Mouse (Mus musculus): ENCODE measurements around the gene Ctnnal1. TPM values are rescaled to one million over a fixed set of nuclear protein-coding genes. Genes with fewer than 3 reads are reported as not detected.

Gene Ctnnal1
- polyA plus RNA-seq, 1 experiment = 15.5 TPM

DNA sequence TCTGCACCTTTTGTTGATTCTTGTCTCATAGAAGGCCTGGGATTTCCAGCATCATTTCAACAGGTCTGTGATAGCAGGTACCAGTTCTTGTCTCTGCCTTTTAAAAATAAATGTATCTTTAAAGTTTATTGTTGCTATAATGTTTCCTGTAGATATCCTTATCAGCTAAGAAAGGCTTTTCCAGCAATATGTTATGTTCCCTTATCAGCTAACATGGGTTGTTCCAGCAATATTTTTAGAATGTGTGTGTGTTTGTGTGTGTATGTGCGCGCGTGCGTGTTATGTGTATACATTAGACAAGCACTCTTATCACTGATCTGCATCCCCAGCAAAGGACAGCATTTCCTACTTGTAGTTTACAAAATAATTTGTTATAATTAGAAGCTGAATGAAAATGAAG lies 3.4 kb downstream of the Ctnnal1 start:
- H3ac ChIP-seq (ENCODE audit: control insufficient read depth, insufficient read length, low read depth) = no peak overlapping the region
- no peaks in the 10 kb centered on the region for H3K27me3 ChIP-seq (ENCODE audit: control insufficient read depth, insufficient read depth, insufficient read length)
- peaks cover 72% of the 10 kb centered on the region for H3K79me2 ChIP-seq (ENCODE audit: control insufficient read depth, insufficient read depth)
- peaks cover 10% of the 10 kb centered on the region for H3K36me3 ChIP-seq (ENCODE audit: control insufficient read depth, insufficient read depth)
- H3K4me3 ChIP-seq (ENCODE audit: insufficient read depth, poor library complexity, severe bottlenecking) = no peak overlapping the region
- H3K79me3 ChIP-seq (ENCODE audit: low read depth) = peaks cover 43% of the 10 kb centered on the region
- TF ChIP-seq MYOD1 (IDR thresholded peaks at IDR 0.05; ENCODE audit: control insufficient read depth, insufficient read length, low read depth) = no peak
- TF ChIP-seq MYOG (IDR thresholded peaks at IDR 0.05; ENCODE audit: control insufficient read depth, extremely low read depth, insufficient read length) = no peak
- TF ChIP-seq MAX (IDR thresholded peaks at IDR 0.05) = no peak
- no peak for TF ChIP-seq CTCF (IDR thresholded peaks at IDR 0.05; ENCODE audit: control insufficient read depth, insufficient read depth, insufficient read length)
- TF ChIP-seq FOSL1 (IDR thresholded peaks at IDR 0.05; ENCODE audit: insufficient read depth, low read length, poor library complexity, severe bottlenecking) = no peak
- no peak for TF ChIP-seq USF1 (IDR thresholded peaks at IDR 0.05; ENCODE audit: low read depth)
- TF ChIP-seq CEBPB (IDR thresholded peaks at IDR 0.05; ENCODE audit: low read depth) = no peak

DNA sequence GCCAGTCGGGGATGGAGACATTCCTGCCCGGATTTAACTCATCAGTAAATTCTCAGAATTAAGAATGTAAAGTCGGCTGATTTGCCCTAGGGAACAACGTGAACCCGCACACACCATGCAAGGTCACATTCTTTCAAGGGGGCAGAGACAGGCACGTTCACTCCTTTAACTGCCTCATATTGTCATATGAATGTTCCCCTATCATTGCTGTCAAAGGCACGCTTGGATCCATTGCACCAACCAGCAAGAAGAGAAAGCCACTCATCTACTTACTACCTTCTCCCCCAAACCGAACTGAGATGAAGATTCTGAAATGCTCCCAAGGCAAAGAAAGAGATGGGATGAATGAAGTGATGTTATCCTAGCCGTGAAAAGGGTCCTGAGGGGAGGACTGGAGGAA lies 6.3 kb downstream of the Ctnnal1 start:
- Histone ChIP-seq H3K79me3 (ENCODE audit: low read depth) (peaks cover 50% of the 10 kb centered on the region), H3K4me3 (ENCODE audit: insufficient read depth, poor library complexity, severe bottlenecking) (no peak overlapping the region), H3K27me3 (ENCODE audit: control insufficient read depth, insufficient read depth, insufficient read length) (no peaks in the 10 kb centered on the region), H3ac (ENCODE audit: control insufficient read depth, insufficient read length, low read depth) (no peak overlapping the region), H3K36me3 (ENCODE audit: control insufficient read depth, insufficient read depth) (peaks cover 10% of the 10 kb centered on the region), H3K79me2 (ENCODE audit: control insufficient read depth, insufficient read depth) (peaks cover 91% of the 10 kb centered on the region)
- no peak for TF ChIP-seq FOSL1 (IDR thresholded peaks at IDR 0.05; ENCODE audit: insufficient read depth, low read length, poor library complexity, severe bottlenecking)
- TF ChIP-seq MYOD1 (IDR thresholded peaks at IDR 0.05; ENCODE audit: control insufficient read depth, insufficient read length, low read depth) = no peak
- TF ChIP-seq CTCF (IDR thresholded peaks at IDR 0.05; ENCODE audit: control insufficient read depth, insufficient read depth, insufficient read length) = no peak
- TF ChIP-seq MAX (IDR thresholded peaks at IDR 0.05) = no peak

DNA sequence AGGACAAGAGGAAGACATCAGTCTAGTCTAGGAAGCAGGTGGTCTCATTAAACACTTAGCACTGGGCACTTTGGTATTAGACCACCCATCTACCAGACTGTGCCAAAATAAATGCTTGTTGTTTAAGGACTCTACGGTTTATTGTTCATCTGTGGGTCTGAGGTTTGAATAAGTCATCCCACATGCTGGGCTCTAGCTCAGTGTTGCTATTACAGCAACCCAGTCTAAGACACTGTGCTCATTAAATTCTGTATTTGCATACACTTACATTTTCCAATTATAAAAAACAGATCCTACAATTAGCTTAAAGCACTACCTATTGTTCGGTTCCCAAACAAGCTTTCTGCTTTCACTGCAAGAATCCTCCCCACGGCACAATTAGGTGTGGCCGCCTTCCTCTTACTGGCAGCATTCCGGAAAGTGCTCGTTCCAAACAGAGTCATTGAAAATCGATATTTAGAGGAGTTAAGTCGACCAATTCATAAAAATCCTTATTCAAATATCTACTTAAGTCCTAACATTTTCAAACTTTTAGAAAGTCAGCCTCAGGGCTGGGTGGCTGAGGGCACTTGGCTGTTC lies 8.5 kb downstream of the Ctnnal1 start:
- Histone ChIP-seq H3K36me3 (ENCODE audit: control insufficient read depth, insufficient read depth) (peaks cover 10% of the 10 kb centered on the region), H3ac (ENCODE audit: control insufficient read depth, insufficient read length, low read depth) (no peak overlapping the region), H3K79me2 (ENCODE audit: control insufficient read depth, insufficient read depth) (peaks cover 90% of the 10 kb centered on the region), H3K4me3 (ENCODE audit: insufficient read depth, poor library complexity, severe bottlenecking) (no peak overlapping the region), H3K27me3 (ENCODE audit: control insufficient read depth, insufficient read depth, insufficient read length) (no peaks in the 10 kb centered on the region), H3K79me3 (ENCODE audit: low read depth) (peaks cover 47% of the 10 kb centered on the region)
- TF ChIP-seq CTCF (IDR thresholded peaks at IDR 0.05; ENCODE audit: control insufficient read depth, insufficient read depth, insufficient read length) (no peak), MYOD1 (IDR thresholded peaks at IDR 0.05; ENCODE audit: control insufficient read depth, insufficient read length, low read depth) (peak; percentile 25), USF1 (IDR thresholded peaks at IDR 0.05; ENCODE audit: low read depth) (no peak), CEBPB (IDR thresholded peaks at IDR 0.05; ENCODE audit: low read depth) (no peak), FOSL1 (IDR thresholded peaks at IDR 0.05; ENCODE audit: insufficient read depth, low read length, poor library complexity, severe bottlenecking) (no peak), MAX (IDR thresholded peaks at IDR 0.05) (no peak), MYOG (IDR thresholded peaks at IDR 0.05; ENCODE audit: control insufficient read depth, extremely low read depth, insufficient read length) (no peak)

DNA sequence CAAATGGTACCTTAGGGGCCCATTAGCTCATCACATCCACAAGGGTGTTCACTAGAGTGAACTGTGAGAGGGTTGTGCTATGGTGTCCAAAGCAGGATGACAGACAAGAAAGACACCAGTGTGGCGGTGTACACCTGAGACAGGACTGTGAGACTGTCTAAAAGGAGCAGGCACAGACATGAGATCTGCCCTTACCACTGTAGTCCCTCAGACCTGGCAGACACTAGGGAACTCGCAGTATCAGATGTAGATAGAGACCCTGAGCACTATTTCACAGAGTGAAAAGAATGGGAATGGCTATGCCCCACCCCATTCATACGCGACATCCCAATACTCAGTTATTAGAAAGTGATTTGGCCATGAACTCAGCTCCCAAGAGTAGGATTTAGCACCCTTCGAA lies 9.1 kb downstream of the Ctnnal1 start:
- Histone ChIP-seq H3K27me3 (ENCODE audit: control insufficient read depth, insufficient read depth, insufficient read length) (no peaks in the 10 kb centered on the region), H3K79me3 (ENCODE audit: low read depth) (peaks cover 45% of the 10 kb centered on the region), H3K36me3 (ENCODE audit: control insufficient read depth, insufficient read depth) (peaks cover 9% of the 10 kb centered on the region), H3ac (ENCODE audit: control insufficient read depth, insufficient read length, low read depth) (no peak overlapping the region), H3K4me3 (ENCODE audit: insufficient read depth, poor library complexity, severe bottlenecking) (no peak overlapping the region), H3K79me2 (ENCODE audit: control insufficient read depth, insufficient read depth) (peaks cover 91% of the 10 kb centered on the region)
- no peak for TF ChIP-seq MAX (IDR thresholded peaks at IDR 0.05)
- TF ChIP-seq MYOD1 (IDR thresholded peaks at IDR 0.05; ENCODE audit: control insufficient read depth, insufficient read length, low read depth) = no peak
- TF ChIP-seq MYOG (IDR thresholded peaks at IDR 0.05; ENCODE audit: control insufficient read depth, extremely low read depth, insufficient read length) = no peak
- no peak for TF ChIP-seq CTCF (IDR thresholded peaks at IDR 0.05; ENCODE audit: control insufficient read depth, insufficient read depth, insufficient read length)
- no peak for TF ChIP-seq USF1 (IDR thresholded peaks at IDR 0.05; ENCODE audit: low read depth)

DNA sequence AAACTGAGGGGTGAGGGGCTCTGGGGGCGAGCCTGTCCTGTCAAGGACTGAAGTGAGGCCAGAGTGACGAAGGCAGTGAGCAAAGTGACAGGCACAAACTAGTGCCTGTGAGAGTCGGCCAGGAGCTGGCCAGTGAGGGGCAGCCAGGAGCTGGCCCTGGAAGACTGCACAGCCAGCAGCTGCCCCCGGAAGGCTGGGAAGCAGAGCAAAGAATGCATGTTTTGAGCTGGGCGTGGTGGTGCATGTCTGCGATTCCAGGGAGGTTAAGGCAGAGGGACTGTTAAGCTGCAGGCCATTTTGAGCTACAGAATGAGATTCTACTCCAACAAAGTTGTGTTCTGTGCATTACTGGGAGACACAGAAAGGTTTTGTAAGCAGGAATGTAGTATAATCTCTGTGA lies 14.3 kb downstream of the Ctnnal1 start:
- TF ChIP-seq FOSL1 (IDR thresholded peaks at IDR 0.05; ENCODE audit: insufficient read depth, low read length, poor library complexity, severe bottlenecking) (no peak), MAX (IDR thresholded peaks at IDR 0.05) (no peak), MYOD1 (IDR thresholded peaks at IDR 0.05; ENCODE audit: control insufficient read depth, insufficient read length, low read depth) (no peak), CEBPB (IDR thresholded peaks at IDR 0.05; ENCODE audit: low read depth) (no peak), CTCF (IDR thresholded peaks at IDR 0.05; ENCODE audit: control insufficient read depth, insufficient read depth, insufficient read length) (no peak)
- Histone ChIP-seq H3K79me2 (ENCODE audit: control insufficient read depth, insufficient read depth) (peaks cover 77% of the 10 kb centered on the region), H3K4me3 (ENCODE audit: insufficient read depth, poor library complexity, severe bottlenecking) (no peak overlapping the region), H3K36me3 (ENCODE audit: control insufficient read depth, insufficient read depth) (peaks cover 10% of the 10 kb centered on the region), H3K27me3 (ENCODE audit: control insufficient read depth, insufficient read depth, insufficient read length) (no peaks in the 10 kb centered on the region), H3ac (ENCODE audit: control insufficient read depth, insufficient read length, low read depth) (no peak overlapping the region), H3K79me3 (ENCODE audit: low read depth) (peaks cover 32% of the 10 kb centered on the region)

DNA sequence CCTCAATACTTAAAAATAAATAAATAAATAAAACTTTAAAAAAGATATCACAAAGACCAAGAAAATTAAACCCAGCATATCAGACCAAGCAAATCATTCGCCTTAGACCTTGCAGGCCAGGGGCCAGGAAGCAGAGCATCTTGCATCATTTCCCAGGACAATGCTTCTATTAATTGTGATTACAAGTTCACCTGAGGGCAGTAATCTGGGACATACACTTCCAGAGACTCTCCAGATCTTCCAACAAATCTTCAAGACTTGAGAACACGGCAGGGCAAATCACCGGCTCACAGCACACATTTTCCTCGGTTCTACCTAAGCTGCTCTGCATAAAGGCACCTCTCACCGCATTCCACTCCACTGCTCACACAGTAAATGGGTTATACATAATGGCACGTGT lies 16.9 kb downstream of the Ctnnal1 start:
- Histone ChIP-seq H3K4me3 (ENCODE audit: insufficient read depth, poor library complexity, severe bottlenecking) (no peak overlapping the region), H3K79me2 (ENCODE audit: control insufficient read depth, insufficient read depth) (peaks cover 52% of the 10 kb centered on the region), H3K27me3 (ENCODE audit: control insufficient read depth, insufficient read depth, insufficient read length) (no peaks in the 10 kb centered on the region), H3ac (ENCODE audit: control insufficient read depth, insufficient read length, low read depth) (no peak overlapping the region), H3K79me3 (ENCODE audit: low read depth) (peaks cover 16% of the 10 kb centered on the region), H3K36me3 (ENCODE audit: control insufficient read depth, insufficient read depth) (peaks cover 32% of the 10 kb centered on the region)
- TF ChIP-seq MAX (IDR thresholded peaks at IDR 0.05) = no peak
- no peak for TF ChIP-seq MYOD1 (IDR thresholded peaks at IDR 0.05; ENCODE audit: control insufficient read depth, insufficient read length, low read depth)
- no peak for TF ChIP-seq FOSL1 (IDR thresholded peaks at IDR 0.05; ENCODE audit: insufficient read depth, low read length, poor library complexity, severe bottlenecking)
- no peak for TF ChIP-seq CTCF (IDR thresholded peaks at IDR 0.05; ENCODE audit: control insufficient read depth, insufficient read depth, insufficient read length)
- TF ChIP-seq MYOG (IDR thresholded peaks at IDR 0.05; ENCODE audit: control insufficient read depth, extremely low read depth, insufficient read length) = no peak
- no peak for TF ChIP-seq CEBPB (IDR thresholded peaks at IDR 0.05; ENCODE audit: low read depth)
- no peak for TF ChIP-seq USF1 (IDR thresholded peaks at IDR 0.05; ENCODE audit: low read depth)
